Mouse (Mus musculus) spleen, adult 12 weeks (tissue): ENCODE data around the gene Mphosph9.

Source experiments
- DNase-seq: peaks from one replicate; pipeline ENCODE4 v3.0.0; 2022; ENCODE audit warnings: low spot score

Mphosph9 gene

DNA sequence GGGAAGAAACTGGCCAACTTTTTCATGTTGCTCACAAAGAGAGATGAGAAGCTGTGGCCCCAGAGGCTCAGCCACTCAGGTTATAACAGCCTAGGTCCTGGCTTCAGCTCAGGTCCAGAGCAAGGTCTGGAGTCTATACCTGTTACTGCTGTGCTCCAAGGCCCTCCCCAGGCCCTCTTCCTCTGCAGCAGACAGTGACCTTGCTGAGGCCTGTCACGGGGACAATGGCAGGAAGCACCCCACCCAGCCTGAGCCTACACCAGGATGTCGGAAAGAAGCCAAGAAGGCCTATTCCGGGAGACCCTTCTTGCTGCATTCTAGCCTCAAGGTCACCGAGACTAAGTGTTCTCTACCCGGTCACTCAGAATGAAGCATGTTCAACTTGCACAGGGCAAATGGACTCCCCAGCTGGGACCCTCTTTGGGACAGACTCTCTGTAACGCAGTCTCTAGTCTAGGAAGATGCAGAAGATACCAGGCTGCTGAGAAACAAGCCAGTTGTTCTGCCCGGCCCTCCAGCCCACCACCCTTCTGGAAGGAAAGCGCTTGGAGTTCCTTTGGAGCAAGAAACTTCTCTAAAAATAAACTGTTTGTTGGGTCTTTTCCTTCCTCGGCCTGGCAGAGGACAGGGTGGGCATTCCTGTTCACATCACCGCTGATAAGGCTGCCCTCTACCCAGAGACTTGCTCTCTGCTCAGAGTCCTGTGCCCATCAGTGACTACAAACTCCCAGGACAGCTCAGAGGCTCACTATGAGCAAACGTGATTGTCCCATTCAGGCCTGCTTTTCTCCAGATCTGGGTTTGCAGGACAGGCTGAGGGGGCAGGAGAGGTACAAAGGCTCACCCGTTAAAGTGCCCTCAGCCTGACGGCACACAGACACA is 113.9 kb downstream of the Mphosph9 start:
- no peak for DNase-seq

GRCm38 (mm10) chr5:124211669-124212068 is 116.1 kb downstream of the Mphosph9 start:
- no peak for DNase-seq

GRCm38 (mm10) chr5:124211234-124211633 is 116.5 kb downstream of the Mphosph9 start:
- DNase-seq = no peak

GRCm38 (mm10) chr5:124210281-124211016 is 117.3 kb downstream of the Mphosph9 start:
- no peak for DNase-seq

GRCm38 (mm10) chr5:124209850-124210249 is 117.9 kb downstream of the Mphosph9 start:
- DNase-seq = no peak

DNA sequence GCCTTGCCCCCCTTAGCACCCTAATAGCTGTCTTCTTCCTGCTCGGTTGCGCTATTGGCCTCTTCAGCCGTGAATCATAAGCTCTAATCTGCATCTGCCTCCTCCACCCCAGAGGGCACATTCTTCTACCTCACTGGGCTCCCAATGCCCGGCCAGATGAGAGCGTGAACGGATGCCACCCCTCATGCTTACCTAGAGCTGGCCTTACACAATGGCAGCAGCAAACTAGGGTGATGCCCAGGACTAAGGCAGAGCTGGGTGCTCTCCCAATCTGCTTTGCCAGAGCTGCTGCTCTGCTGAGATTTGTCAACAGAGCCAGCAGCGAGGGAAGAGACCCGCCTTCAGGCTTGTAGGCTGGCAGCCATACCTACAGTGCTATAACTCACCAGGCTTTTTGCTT is 119.7 kb downstream of the Mphosph9 start:
- no peak for DNase-seq

DNA sequence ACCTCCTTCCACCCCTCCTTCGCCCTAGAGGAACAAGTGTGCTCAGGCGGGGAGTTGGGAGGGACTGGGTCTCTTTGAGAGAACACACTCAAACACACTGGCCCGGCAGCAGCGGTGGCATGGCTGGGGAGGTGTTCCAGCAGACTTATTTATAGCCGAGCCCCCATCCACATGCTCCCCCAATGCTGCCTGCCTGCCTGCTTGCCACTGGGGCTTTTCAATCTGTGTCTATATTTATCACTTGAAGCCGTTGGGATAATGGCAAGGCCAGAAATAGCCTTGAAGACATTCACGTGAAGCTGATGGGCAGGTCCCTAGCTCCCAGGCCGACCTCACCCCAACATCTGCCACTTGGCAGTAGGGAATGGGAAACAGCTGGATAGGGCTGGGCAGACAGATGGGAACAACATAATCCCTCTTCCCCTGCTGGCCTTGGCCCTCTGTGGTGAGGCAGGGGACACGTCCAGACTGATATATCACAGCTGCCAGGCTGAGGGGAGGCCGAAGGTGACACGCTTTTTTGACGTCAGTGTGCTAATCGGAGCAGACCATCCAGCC is 121.2 kb downstream of the Mphosph9 start:
- no peak for DNase-seq

DNA sequence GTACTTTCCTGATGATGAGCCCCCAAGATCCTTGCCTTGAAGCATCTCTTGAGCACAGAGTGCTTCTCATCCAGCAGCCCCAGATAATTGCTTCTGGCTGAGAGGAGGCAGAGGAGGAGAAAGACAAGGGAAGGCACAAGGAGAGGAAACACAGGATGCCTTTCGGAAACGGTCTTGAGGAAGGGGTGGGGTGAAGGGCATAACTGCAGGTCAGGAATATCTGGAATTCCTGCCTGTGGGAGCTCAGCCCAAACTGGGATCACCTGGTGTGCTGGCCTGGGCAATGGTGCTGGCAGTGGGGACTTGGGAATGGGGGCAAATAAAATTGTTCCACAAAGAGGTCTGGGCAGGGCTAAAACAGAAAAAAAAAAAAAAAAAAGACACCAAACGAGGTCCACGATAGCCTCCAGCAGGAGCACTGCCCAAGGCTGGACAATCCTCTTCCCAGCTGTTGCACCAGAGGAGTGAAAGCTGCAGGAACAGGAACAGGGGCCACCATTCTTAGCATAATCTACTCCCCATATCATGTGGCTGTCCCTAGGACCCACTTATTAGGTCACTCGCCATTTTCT is 121.9 kb downstream of the Mphosph9 start:
- DNase-seq = no peak

DNA sequence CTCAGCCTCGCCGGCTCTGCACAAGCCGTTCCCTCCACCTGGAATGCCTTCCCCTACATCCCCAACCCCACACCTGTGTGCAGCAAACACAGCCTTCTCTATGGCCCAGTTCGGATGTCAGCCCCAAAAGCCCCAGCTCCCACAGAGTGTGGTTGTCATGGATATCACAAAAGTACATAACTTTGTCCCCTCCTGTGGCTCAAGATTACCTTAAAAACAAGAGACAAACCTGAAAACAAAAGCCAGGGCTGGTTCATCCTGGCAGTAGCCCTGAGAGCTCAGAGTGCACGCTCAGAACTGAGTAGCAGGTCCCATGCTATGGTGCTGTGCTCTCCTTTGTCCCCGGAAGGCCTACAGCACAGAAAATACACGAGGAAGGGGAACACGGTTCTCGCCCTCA is 122.6 kb downstream of the Mphosph9 start:
- no peak for DNase-seq

DNA sequence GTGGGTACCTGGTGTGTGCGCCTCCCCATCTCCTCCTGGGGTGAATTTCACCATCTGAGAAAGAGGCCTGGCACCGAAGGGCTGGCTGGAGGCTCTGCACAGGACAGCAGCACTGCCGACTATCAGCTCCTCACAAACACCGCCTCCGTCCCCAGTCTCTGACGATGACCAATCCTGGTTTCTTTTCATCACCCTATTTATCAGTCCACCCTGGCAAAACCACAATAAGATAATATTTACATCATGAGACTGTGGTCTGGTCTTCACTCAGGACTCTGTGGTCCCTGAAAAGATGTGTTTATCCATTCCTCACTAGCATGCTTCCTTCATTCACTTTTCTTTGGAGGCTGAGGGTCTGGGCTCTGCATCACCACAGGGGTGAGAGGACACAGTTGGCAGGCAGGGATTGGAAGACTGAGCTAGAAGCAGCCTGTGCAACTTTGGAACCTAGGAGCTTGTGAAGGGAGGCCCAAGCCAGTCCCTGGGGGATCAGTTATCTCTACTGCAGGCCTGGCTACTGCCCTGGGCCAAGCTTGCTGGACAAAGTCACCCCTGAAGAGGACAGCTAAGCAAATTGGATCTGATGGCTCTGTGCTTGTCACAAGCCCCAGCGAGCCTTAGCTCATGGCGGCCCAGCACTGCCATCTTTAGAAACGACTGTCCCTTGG is 123.5 kb downstream of the Mphosph9 start:
- DNase-seq = no peak

GRCm38 (mm10) chr5:124203251-124203650 is 124.5 kb downstream of the Mphosph9 start:
- DNase-seq = no peak

DNA sequence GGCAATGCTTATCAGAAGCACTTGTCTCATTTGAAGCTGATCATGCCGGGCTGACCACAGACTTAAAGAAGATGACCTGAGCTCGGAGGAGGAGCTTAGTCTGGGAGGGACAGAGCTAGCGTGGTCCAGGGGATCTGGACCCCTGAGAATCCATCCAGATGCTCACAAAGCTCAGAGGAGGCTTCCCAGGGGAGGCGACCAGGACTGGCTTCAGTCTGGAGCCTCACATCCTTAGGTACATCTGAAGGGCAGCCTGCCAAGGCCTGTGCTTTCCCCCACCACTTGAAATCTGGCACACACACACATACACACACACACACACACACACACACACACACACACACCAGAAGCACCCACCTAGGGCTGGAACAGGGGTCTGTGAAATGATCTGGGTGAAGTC is 125.7 kb downstream of the Mphosph9 start:
- no peak for DNase-seq

DNA sequence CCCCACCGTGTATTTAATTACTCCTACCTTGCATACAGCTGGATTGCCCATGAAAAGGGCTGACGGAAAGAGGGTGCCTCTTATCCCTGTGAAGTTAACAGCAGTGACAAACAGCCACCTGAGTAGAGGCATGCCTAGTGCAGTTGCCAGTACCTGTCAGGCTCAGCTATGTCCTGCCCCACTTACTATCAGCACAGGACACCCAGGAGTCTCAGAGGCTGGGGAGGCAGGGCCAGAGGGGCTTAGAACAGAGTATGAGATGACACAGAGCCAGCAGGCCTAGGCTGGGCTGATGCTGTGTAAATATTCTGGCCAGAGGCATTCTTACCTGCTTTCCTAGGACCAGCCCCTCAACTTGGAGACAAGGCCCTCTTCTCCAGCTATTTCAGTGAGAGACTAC is 126.2 kb downstream of the Mphosph9 start:
- DNase-seq = no peak
